Mouse (Mus musculus) thymus, adult 2 months (tissue): ENCODE results near the gene Ncoa6.

ENCODE experiments used
- CTCF ChIP-seq: fragments of 200-500 bp; IDR thresholded peaks from 2 replicates; pipeline ENCODE4 v1.5.1; 2012; ENCODE audit warnings: mild to moderate bottlenecking, control low read depth, low read length, moderate library complexity, borderline replicate concordance; ENCODE audit not compliant: control insufficient read depth, poor library complexity, insufficient read depth; ENCODE audit errors: extremely low read depth
- POLR2A ChIP-seq: fragments of 200-500 bp; IDR thresholded peaks from 2 replicates; pipeline ENCODE4 v1.6.1; 2012; ENCODE audit warnings: mild to moderate bottlenecking, low read length, control low read depth, moderate library complexity; ENCODE audit not compliant: control insufficient read depth, poor library complexity, insufficient read depth; ENCODE audit errors: extremely low read depth

GRCm38 (mm10) chr2:155380261-155381059, 93.2 kb downstream of the Ncoa6 start, which contains the start of gene Trp53inp2:
- no peak for TF ChIP-seq CTCF
- no peak for TF ChIP-seq POLR2A
